In the genomic region with DNA sequence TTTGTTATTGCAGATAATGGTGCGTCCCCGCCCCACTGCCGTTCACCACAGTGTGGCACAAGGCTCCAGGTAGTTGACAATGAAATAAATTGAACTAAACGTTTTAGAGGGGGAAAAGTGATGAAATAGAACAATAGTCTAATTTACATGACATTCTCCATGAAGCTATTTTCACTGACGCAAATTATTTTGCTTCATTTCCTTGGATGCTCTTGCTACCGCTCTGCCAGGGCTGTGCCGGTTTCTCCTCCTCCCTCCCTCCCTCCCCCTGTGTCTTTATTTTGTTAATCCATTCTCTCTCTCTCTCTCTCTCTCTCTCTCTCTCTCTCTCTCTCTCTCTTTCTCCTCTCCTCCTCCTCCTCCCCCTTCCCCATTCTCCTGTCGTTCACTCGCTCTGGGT, we compare ENCODE assay signal across 17 mouse cellular contexts. TPM values are rescaled to one million over a fixed set of nuclear protein-coding genes. Genes with fewer than 3 reads are reported as not detected.
A peak's percentile ranks its signal among the peaks of the same experiment; 100 is the strongest.
DNase-seq lines count a peak whose midpoint lies in the region; ATAC-seq and TF ChIP-seq lines count a peak whose summit lies in the region.
"Had no signal": no experiment of that assay in that cellular context is flagged by ENCODE, and none has a peak within 500 bp of the region (broad histone marks: within the 10 kb centered on the region; RNA-seq: fewer than 3 reads in every experiment).

No protein-coding gene starts in this region.

- peak; percentile 9; the same call in 1 of the 2 replicates for TF ChIP-seq CTCF in midbrain, postnatal 0 days (IDR thresholded peaks at IDR 0.05)

- 54% methylated on average over 9 of the region's 9 CpGs for WGBS in heart, embryonic 10.5 days
- 23% methylated on average over 9 of the region's 9 CpGs for WGBS in forebrain, embryonic 12.5 days
- 26% methylated on average over 9 of the region's 9 CpGs for WGBS in hindbrain, embryonic 16.5 days
- WGBS in midbrain, postnatal 0 days, result 30% methylated on average over 9 of the region's 9 CpGs

- H3K9me3 ChIP-seq in heart, embryonic 10.5 days, result no peaks in the 10 kb centered on the region
- no peaks in the 10 kb centered on the region for H3K9me3 ChIP-seq in forebrain, embryonic 12.5 days
- no peaks in the 10 kb centered on the region for H3K9me3 ChIP-seq in hindbrain, embryonic 16.5 days (ENCODE audit: control insufficient read depth, low read length)
- H3K9me3 ChIP-seq in midbrain, postnatal 0 days (ENCODE audit: low read length), result no peaks in the 10 kb centered on the region
- H3K9me3 ChIP-seq: embryonic facial prominence, embryonic 10.5 days; heart, embryonic 12.5 days; intestine, embryonic 15.5 days; kidney, embryonic 15.5 days had no signal

- peak; percentile 43; the same call in 1 of the 2 replicates for ATAC-seq in forebrain, embryonic 12.5 days (ENCODE audit: low FRiP score)
- ATAC-seq in hindbrain, embryonic 16.5 days, result no peak
- no peak for ATAC-seq in midbrain, postnatal 0 days (ENCODE audit: low FRiP score)
- ATAC-seq: intestine, embryonic 15.5 days had no signal

- H3K27ac ChIP-seq in heart, embryonic 10.5 days, result peak overlapping the region; percentile 56; the same call in 1 of the 2 replicates
- H3K27ac ChIP-seq in forebrain, embryonic 12.5 days, result peak overlapping the region; percentile 72
- peak overlapping the region; percentile 60 for H3K27ac ChIP-seq in hindbrain, embryonic 16.5 days (ENCODE audit: low read depth, low read length)
- H3K27ac ChIP-seq in midbrain, postnatal 0 days (ENCODE audit: low read depth, low read length), result 0 out of 2 replicates have a peak overlapping the region, but pooled peaks have one; percentile 26
- H3K27ac ChIP-seq: intestine, embryonic 15.5 days; kidney, embryonic 15.5 days; liver, embryonic 14.5 days had no signal

- peaks cover 92% of the 10 kb centered on the region for H3K36me3 ChIP-seq in heart, embryonic 10.5 days
- H3K36me3 ChIP-seq in forebrain, embryonic 12.5 days (replicated peaks), result peaks cover 38% of the 10 kb centered on the region
- H3K36me3 ChIP-seq in hindbrain, embryonic 16.5 days (ENCODE audit: control insufficient read depth, insufficient read depth, low read length), result peaks cover 15% of the 10 kb centered on the region
- H3K36me3 ChIP-seq in midbrain, postnatal 0 days (ENCODE audit: insufficient read depth, low read length), result peaks cover 22% of the 10 kb centered on the region

- H3K27me3 ChIP-seq in heart, embryonic 10.5 days (ENCODE audit: insufficient read depth, poor library complexity, severe bottlenecking), result peaks cover 39% of the 10 kb centered on the region; the same call in 1 of the 2 replicates
- peaks cover 43% of the 10 kb centered on the region for H3K27me3 ChIP-seq in forebrain, embryonic 12.5 days
- H3K27me3 ChIP-seq in hindbrain, embryonic 16.5 days (replicated peaks; ENCODE audit: control insufficient read depth, insufficient read depth, low read length), result no peaks in the 10 kb centered on the region
- H3K27me3 ChIP-seq in midbrain, postnatal 0 days (ENCODE audit: insufficient read depth, low read length), result no peaks in the 10 kb centered on the region
- H3K27me3 ChIP-seq: heart, embryonic 12.5 days; intestine, embryonic 15.5 days had no signal

- H3K4me1 ChIP-seq in heart, embryonic 10.5 days, result peaks cover 40% of the 10 kb centered on the region
- peaks cover 55% of the 10 kb centered on the region for H3K4me1 ChIP-seq in forebrain, embryonic 12.5 days
- H3K4me1 ChIP-seq in hindbrain, embryonic 16.5 days (ENCODE audit: control insufficient read depth, insufficient read depth, low read depth, low read length), result peaks cover 50% of the 10 kb centered on the region
- H3K4me1 ChIP-seq in midbrain, postnatal 0 days (ENCODE audit: insufficient read depth, low read length), result 0 out of 2 replicates have a peak, but pooled peaks cover 4% of the 10 kb centered on the region
- H3K4me1 ChIP-seq: heart, embryonic 12.5 days had no signal

- DNase-seq in heart, embryonic 10.5 days (ENCODE audit: low spot score), result no peak
- DNase-seq in heart, adult 8-10 months (ENCODE audit: low spot score), result no peak
- DNase-seq in midbrain, postnatal 0 days (ENCODE audit: low spot score), result no peak
- no peak for DNase-seq in kidney, postnatal 25 days
- DNase-seq in spleen, postnatal 14 days (ENCODE audit: low spot score in 2 of 2), result no peak
- no peak for DNase-seq in cerebellum, adult 9-11 months
- DNase-seq: adrenal gland, adult 2 months; cerebellum, adult 18-20 months; lung, postnatal 10 days had no signal

- no peak overlapping the region for H3K4me3 ChIP-seq in heart, embryonic 10.5 days
- H3K4me3 ChIP-seq in forebrain, embryonic 12.5 days (replicated peaks), result no peak overlapping the region
- H3K4me3 ChIP-seq in hindbrain, embryonic 16.5 days (ENCODE audit: low read length), result no peak overlapping the region
- no peak overlapping the region for H3K4me3 ChIP-seq in midbrain, postnatal 0 days (ENCODE audit: low read depth, low read length)
- H3K4me3 ChIP-seq: embryonic facial prominence, embryonic 10.5 days; heart, embryonic 12.5 days; intestine, embryonic 15.5 days; kidney, embryonic 15.5 days had no signal

- H3K9ac ChIP-seq in forebrain, embryonic 12.5 days, result 0 out of 2 replicates have a peak overlapping the region, but pooled peaks have one; percentile 30
- H3K9ac ChIP-seq in hindbrain, embryonic 16.5 days (ENCODE audit: low read depth, low read length), result no peak overlapping the region
- H3K9ac ChIP-seq in midbrain, postnatal 0 days (replicated peaks; ENCODE audit: low read length, poor library complexity, severe bottlenecking), result no peak overlapping the region
- H3K9ac ChIP-seq: heart, embryonic 12.5 days; intestine, embryonic 15.5 days; kidney, embryonic 15.5 days; liver, embryonic 14.5 days had no signal

- H3K4me2 ChIP-seq in forebrain, embryonic 12.5 days, result 0 out of 2 replicates have a peak overlapping the region, but pooled peaks have one; percentile 4
- no peak overlapping the region for H3K4me2 ChIP-seq in hindbrain, embryonic 16.5 days (ENCODE audit: low read length)
- no peak overlapping the region for H3K4me2 ChIP-seq in midbrain, postnatal 0 days (ENCODE audit: low read depth, low read length, poor library complexity, severe bottlenecking)
- H3K4me2 ChIP-seq: heart, embryonic 12.5 days; intestine, embryonic 15.5 days; kidney, embryonic 15.5 days had no signal

RNA-seq across cellular contexts. Expression of a gene that starts 35.3 kb away (rescaled TPM):
- polyA plus RNA-seq in heart, embryonic 10.5 days (2016; fragmentation: Nextera tagmentation; extraction: Ambion mirVana), result 2.0 and 3.0 TPM in 2 replicates
- under 1 TPM; 0.43 to 0.82 (median 0.59) TPM for total RNA-seq in heart, adult 8-10 months (2022)
- polyA plus RNA-seq in forebrain, embryonic 12.5 days (2016; fragmentation: Nextera tagmentation; extraction: Ambion mirVana), result 14.5 and 16.5 TPM in 2 replicates
- 5.9 and 7.7 TPM in 2 replicates for polyA plus RNA-seq in hindbrain, embryonic 16.5 days (2015; fragmentation: Nextera tagmentation; extraction: Ambion mirVana)
- total RNA-seq in midbrain, postnatal 0 days (2014; rRNA removed), result 3.4 and 3.6 TPM in 2 replicates
- polyA plus RNA-seq in midbrain, postnatal 0 days (2015; fragmentation: Nextera tagmentation; extraction: Ambion mirVana), result 3.8 and 5.1 TPM in 2 replicates
- total RNA-seq: megakaryocyte-erythroid progenitor cell, adult 5-6 weeks had no signal
